Mouse (Mus musculus) forebrain, embryonic 11.5 days (tissue): Measurements from ENCODE around the gene Myh6. TPM values are rescaled to one million over a fixed set of nuclear protein-coding genes. Genes with fewer than 3 reads are reported as not detected.

Experiments
- ATAC-seq: fragments of 200-750 bp; cut with Nextera tagmentation; replicated peaks from 2 replicates; pipeline ENCODE4 v1.8.0; 2017; ENCODE audit warnings: moderate TSS enrichment; ENCODE audit not compliant: low FRiP score
- DNase-seq: peaks from one replicate; pipeline ENCODE4 v3.0.0-alpha.2; 2017; ENCODE audit warnings: low spot score
- H3K27ac ChIP-seq: fragments of 300-500 bp; sonication (generic); 2 replicates; pipeline ENCODE4 v1.5.1; 2014; ENCODE audit warnings: low read depth, low read length
- H3K27me3 ChIP-seq: fragments of 300-500 bp; sonication (generic); 2 replicates; pipeline ENCODE4 v1.6.1; 2014; ENCODE audit warnings: mild to moderate bottlenecking, low read length, mixed read lengths; ENCODE audit not compliant: control insufficient read depth, insufficient read depth
- H3K36me3 ChIP-seq: fragments of 300-500 bp; sonication (generic); 2 replicates; pipeline ENCODE4 v1.6.1; 2014; ENCODE audit warnings: mild to moderate bottlenecking, low read length, moderate library complexity, mixed read lengths; ENCODE audit not compliant: control insufficient read depth, insufficient read depth
- H3K4me1 ChIP-seq: fragments of 300-500 bp; sonication (generic); replicated peaks from 2 replicates; pipeline ENCODE4 v1.6.1; 2014; ENCODE audit warnings: low read length, mixed read lengths; ENCODE audit not compliant: control insufficient read depth, insufficient read depth
- H3K4me2 ChIP-seq: fragments of 300-500 bp; sonication (generic); 2 replicates; pipeline ENCODE4 v1.6.1; 2014; ENCODE audit warnings: low read depth, mild to moderate bottlenecking, low read length, moderate library complexity, mixed read lengths; ENCODE audit not compliant: severe bottlenecking
- H3K4me3 ChIP-seq: fragments of 300-500 bp; sonication (generic); 2 replicates; pipeline ENCODE4 v1.5.1; 2014; ENCODE audit warnings: low read depth, low read length
- H3K9ac ChIP-seq: fragments of 300-500 bp; sonication (generic); 2 replicates; pipeline ENCODE4 v1.6.1; 2014; ENCODE audit warnings: low read length
- H3K9me3 ChIP-seq: fragments of 300-500 bp; sonication (generic); 2 replicates; pipeline ENCODE4 v1.6.1; 2016; ENCODE audit warnings: low read length, mixed read lengths; ENCODE audit not compliant: control insufficient read depth
- WGBS: fragments of 180-500 bp; shearing (Covaris S2); extraction: QIAGEN DNeasy Blood & Tissue Kit; methylation state at CpG from one replicate; pipeline ENCODE4 v1.1.7; 2014; 5-methylcytosine and 5-hydroxymethylcytosine counted together
- polyA plus RNA-seq: library from polyadenylated mRNA; unstranded; fragments of >200 nt; fragmentation: Nextera tagmentation; extraction: Ambion mirVana; gene quantifications from 2 replicates; pipeline ENCODE4 v1.2.1, GENCODE M21; 2014

Gene Myh6
- 0.32 TPM in 1 of 2 replicates, not detected in the other for polyA plus RNA-seq

GRCm38 (mm10) chr14:54966320-54966977 lies at the start of gene Myh6:
Myh6 (minus strand) TSS chr14:54966927.
- no peak for ATAC-seq
- 81% methylated on average over 7 of the region's 7 CpGs for WGBS

GRCm38 (mm10) chr14:55015767-55016111 lies 49.0 kb upstream of the Myh6 start:
- H3K4me1 ChIP-seq = no peaks in the 10 kb centered on the region
- peak overlapping the region; percentile 77 for H3K9ac ChIP-seq
- WGBS = under 1% methylated on average over 17 of the region's 17 CpGs
- H3K4me3 ChIP-seq = peak overlapping the region; percentile 76
- DNase-seq = no peak
- 0 out of 2 replicates have a peak overlapping the region, but pooled peaks have one; percentile 34 for H3K27ac ChIP-seq
- H3K9me3 ChIP-seq = no peaks in the 10 kb centered on the region
- no peak; the same call in 1 of the 2 replicates for ATAC-seq
- H3K36me3 ChIP-seq = no peaks in the 10 kb centered on the region
- H3K27me3 ChIP-seq = no peaks in the 10 kb centered on the region
- H3K4me2 ChIP-seq = peak overlapping the region; percentile 66

More at GRCm38 (mm10) chr14:54966320-54966977, at the start of gene Myh6:
- no peak for DNase-seq
- Histone ChIP-seq H3K4me1 (no peaks in the 10 kb centered on the region), H3K9ac (no peak within 1 kb of the TSS), H3K36me3 (no peaks in the 10 kb centered on the region), H3K4me2 (no peak within 1 kb of the TSS), H3K4me3 (no peak within 1 kb of the TSS), H3K9me3 (no peaks in the 10 kb centered on the region), H3K27me3 (no peaks in the 10 kb centered on the region), H3K27ac (no peak within 1 kb of the TSS)

- under 1% methylated on average over 36 of the region's 36 CpGs for WGBS
- Histone ChIP-seq H3K9me3 (no peaks in the 10 kb centered on the region), H3K9ac (peak within 1 kb of the TSS; percentile 78), H3K27ac (peak within 1 kb of the TSS; percentile 79), H3K27me3 (no peaks in the 10 kb centered on the region), H3K4me1 (no peaks in the 10 kb centered on the region), H3K4me3 (peak within 1 kb of the TSS; percentile 76), H3K4me2 (peak within 1 kb of the TSS; percentile 78), H3K36me3 (no peaks in the 10 kb centered on the region)
- DNase-seq = peak; percentile 99
- peak; percentile 96 for ATAC-seq
These were observed 48.5 kb upstream of the Myh6 start, which contains the start of gene Ngdn for GRCm38 (mm10) chr14:55014991-55015766. Ngdn (plus strand) TSS chr14:55015454.

GRCm38 (mm10) chr14:55014591-55014990 lies 47.9 kb upstream of the Myh6 start:
- ATAC-seq = peak; percentile 74; the same call in 1 of the 2 replicates
- under 1% methylated on average over 27 of the region's 27 CpGs for WGBS
- Histone ChIP-seq H3K4me1 (no peaks in the 10 kb centered on the region), H3K27ac (peak overlapping the region; percentile 79), H3K9ac (peak overlapping the region; percentile 78), H3K27me3 (no peaks in the 10 kb centered on the region), H3K36me3 (no peaks in the 10 kb centered on the region), H3K4me3 (peak overlapping the region; percentile 76), H3K4me2 (peak overlapping the region; percentile 78), H3K9me3 (no peaks in the 10 kb centered on the region)
- no peak for DNase-seq

GRCm38 (mm10) chr14:55011116-55011515 lies 44.4 kb upstream of the Myh6 start:
- Histone ChIP-seq H3K27me3 (no peaks in the 10 kb centered on the region), H3K9ac (no peak overlapping the region), H3K9me3 (no peaks in the 10 kb centered on the region), H3K4me3 (no peak overlapping the region), H3K4me2 (no peak overlapping the region), H3K27ac (no peak overlapping the region), H3K36me3 (no peaks in the 10 kb centered on the region), H3K4me1 (no peaks in the 10 kb centered on the region)
- ATAC-seq = no peak
- WGBS = 58% methylated on average over 4 of the region's 4 CpGs
- peak; percentile 65 for DNase-seq

GRCm38 (mm10) chr14:55008417-55008816 lies 41.7 kb upstream of the Myh6 start:
- Histone ChIP-seq H3K27ac (no peak overlapping the region), H3K9ac (no peak overlapping the region), H3K27me3 (no peaks in the 10 kb centered on the region), H3K9me3 (no peaks in the 10 kb centered on the region), H3K4me3 (no peak overlapping the region), H3K36me3 (no peaks in the 10 kb centered on the region), H3K4me2 (no peak overlapping the region), H3K4me1 (peaks cover 2% of the 10 kb centered on the region; the same call in 1 of the 2 replicates)
- 84% methylated on average over 8 of the region's 8 CpGs for WGBS
- ATAC-seq (no peak), DNase-seq (no peak)

GRCm38 (mm10) chr14:55007120-55007908 lies 40.6 kb upstream of the Myh6 start:
- H3K4me3 ChIP-seq = no peak overlapping the region
- no peaks in the 10 kb centered on the region for H3K36me3 ChIP-seq
- no peaks in the 10 kb centered on the region for H3K27me3 ChIP-seq
- peaks cover 2% of the 10 kb centered on the region; the same call in 1 of the 2 replicates for H3K4me1 ChIP-seq
- no peak overlapping the region for H3K4me2 ChIP-seq
- no peaks in the 10 kb centered on the region for H3K9me3 ChIP-seq
- DNase-seq (no peak), ATAC-seq (no peak)
- H3K9ac ChIP-seq = no peak overlapping the region
- H3K27ac ChIP-seq = no peak overlapping the region
- 85% methylated on average over 9 of the region's 9 CpGs for WGBS

- Histone ChIP-seq H3K4me2 (no peak overlapping the region), H3K27ac (no peak overlapping the region), H3K9me3 (no peaks in the 10 kb centered on the region), H3K4me1 (peaks cover 2% of the 10 kb centered on the region; the same call in 1 of the 2 replicates), H3K27me3 (no peaks in the 10 kb centered on the region), H3K9ac (no peak overlapping the region), H3K36me3 (no peaks in the 10 kb centered on the region), H3K4me3 (no peak overlapping the region)
- WGBS = 69% methylated on average over 3 of the region's 3 CpGs
- no peak for ATAC-seq
- DNase-seq = no peak
These were observed 39.8 kb upstream of the Myh6 start for GRCm38 (mm10) chr14:55006541-55006940.
